In genomic region chr13:16314669-16315068, GRCm38 (mm10) we compare ENCODE assay signal across 32 mouse cellular contexts.
DNase-seq lines count a peak whose midpoint lies in the region; ATAC-seq and TF ChIP-seq lines count a peak whose summit lies in the region.
"Had no signal": no experiment of that assay in that cellular context is flagged by ENCODE, and none has a peak within 500 bp of the region (broad histone marks: within the 10 kb centered on the region; RNA-seq: fewer than 3 reads in every experiment).

No protein-coding gene starts in this region.

- no peaks in the 10 kb centered on the region for H3K36me3 ChIP-seq in ES-E14 (ENCODE audit: control insufficient read depth, insufficient read depth, low read length, poor library complexity, severe bottlenecking)
- H3K36me3 ChIP-seq: embryonic facial prominence, embryonic 13.5 days; heart, embryonic 10.5 days; heart, embryonic 15.5 days; hindbrain, embryonic 12.5 days; intestine, embryonic 15.5 days; liver, embryonic 13.5 days; midbrain, embryonic 12.5 days; neural tube, embryonic 12.5 days had no signal

- H3K9me3 ChIP-seq in ES-E14 (ENCODE audit: control insufficient read depth, insufficient read depth, low read depth, low read length), result no peaks in the 10 kb centered on the region
- H3K9me3 ChIP-seq: embryonic facial prominence, embryonic 13.5 days; heart, embryonic 10.5 days; heart, embryonic 15.5 days; hindbrain, embryonic 12.5 days; intestine, embryonic 15.5 days; liver, embryonic 13.5 days; midbrain, embryonic 12.5 days; neural tube, embryonic 12.5 days had no signal

- no peak overlapping the region for H3K9ac ChIP-seq in ES-E14 (ENCODE audit: insufficient read depth, low read depth, low read length, poor library complexity, severe bottlenecking)
- H3K9ac ChIP-seq: embryonic facial prominence, embryonic 13.5 days; forebrain, postnatal 0 days; heart, embryonic 15.5 days; hindbrain, embryonic 12.5 days; intestine, embryonic 15.5 days; liver, embryonic 13.5 days; midbrain, embryonic 12.5 days; neural tube, embryonic 12.5 days had no signal

- DNase-seq in frontal cortex, postnatal 14 days (ENCODE audit: low spot score in 2 of 2), result no peak
- no peak for DNase-seq in ES-E14 (ENCODE audit: low read depth, low spot score)
- no peak for DNase-seq in adrenal gland, adult (ENCODE audit: inconsistent age in 2 of 2, low spot score in 1 of 2)
- DNase-seq in kidney, postnatal 25 days, result no peak
- DNase-seq in layer of hippocampus, adult 9-10 months (ENCODE audit: low spot score), result no peak
- DNase-seq: adrenal gland, postnatal 14 days; cerebellum, adult 2 months; cerebellum, postnatal 36 days; embryo, embryonic 11 days; forebrain, postnatal 0 days; gastrocnemius, postnatal 14 days; heart, adult 11 months; kidney, adult 2 months; kidney, postnatal 4 days; layer of hippocampus, postnatal 36 days; left cerebral cortex, postnatal 4 days; liver, embryonic 13.5 days; lung, adult 2 months; lung, postnatal 14 days had no signal

- peak; percentile 23; the same call in 1 of the 2 replicates for ATAC-seq in frontal cortex, adult (ENCODE audit: low TSS enrichment)
- ATAC-seq in hematopoietic stem cell, adult 5-6 weeks (replicated peaks in 1 of 2; ENCODE audit: insufficient read depth in 1 of 2, low FRiP score in 2 of 2, low TSS enrichment in 1 of 2, low read depth in 1 of 2, poor library complexity in 2 of 2, severe bottlenecking in 2 of 2), result peak; percentile 98 to 99
- ATAC-seq: CD4-positive, CD25-positive, alpha-beta regulatory T cell, adult 4 months; forebrain, postnatal 0 days; hindbrain, postnatal 0 days; intestine, embryonic 15.5 days had no signal

- H3K4me3 ChIP-seq in ES-E14 (ENCODE audit: insufficient read depth in 1 of 2, low read depth in 1 of 2, low read length in 2 of 2, poor library complexity in 1 of 2, severe bottlenecking in 1 of 2), result no peak overlapping the region
- H3K4me3 ChIP-seq: embryonic facial prominence, embryonic 13.5 days; erythroblast, embryonic 14.5 days; heart, embryonic 10.5 days; heart, embryonic 15.5 days; hindbrain, embryonic 12.5 days; intestine, embryonic 15.5 days; liver, embryonic 13.5 days; midbrain, embryonic 12.5 days; myocyte; neural tube, embryonic 12.5 days had no signal

- in situ Hi-C loops in ES-E14 (cut with MboI; ENCODE audit: low sequenced_read_pairs in 2 of 2, unreplicated experiment in 2 of 2), result no loop called here

- no peaks in the 10 kb centered on the region for H3K4me1 ChIP-seq in ES-E14 (ENCODE audit: control insufficient read depth in 2 of 2, insufficient read depth in 2 of 2, low read length in 2 of 2, poor library complexity in 1 of 2)
- H3K4me1 ChIP-seq: embryonic facial prominence, embryonic 13.5 days; hindbrain, embryonic 12.5 days; intestine, embryonic 15.5 days; liver, embryonic 13.5 days; midbrain, embryonic 12.5 days; neural tube, embryonic 12.5 days had no signal

- H3K27ac ChIP-seq in ES-E14 (ENCODE audit: insufficient read depth, low read depth, low read length, poor library complexity, severe bottlenecking), result no peak overlapping the region
- H3K27ac ChIP-seq: embryonic facial prominence, embryonic 13.5 days; heart, embryonic 10.5 days; heart, embryonic 15.5 days; hindbrain, embryonic 12.5 days; hindbrain, postnatal 0 days; intestine, embryonic 15.5 days; liver, embryonic 13.5 days; midbrain, embryonic 12.5 days; neural tube, embryonic 12.5 days had no signal

TF ChIP-seq in ES-E14, 5 proteins besides CTCF, POLR2A, EP300 and RAD21:
- TF ChIP-seq ZC3H11A (IDR thresholded peaks at IDR 0.05; ENCODE audit: borderline replicate concordance, low read depth, low read length) (no peak), MAFK (IDR thresholded peaks at IDR 0.05; ENCODE audit: insufficient read depth, low read depth, low read length) (peak; percentile 75)
